Mouse (Mus musculus) heart, embryonic 14.5 days (tissue): ENCODE measurements around the gene Appl2. TPM values are rescaled to one million over a fixed set of nuclear protein-coding genes. Genes with fewer than 3 reads are reported as not detected.

Source experiments
- ATAC-seq: fragments of 200-750 bp; cut with Nextera tagmentation; 2 replicates; pipeline ENCODE4 v1.8.0; 2017; ENCODE audit warnings: low read depth, moderate TSS enrichment; ENCODE audit not compliant: insufficient number of reproducible peaks, insufficient read depth, low FRiP score
- H3K27ac ChIP-seq, 2 experiments: fragments of 200-500 bp in 1 of 2; fragments of 300-500 bp in 1 of 2; sonication (generic) in 1 of 2; replicated peaks in 1 of 2; 2 replicates each; pipeline ENCODE4 v1.5.1; 2012 to 2014; ENCODE audit warnings: low read depth in 2 of 2, low read length in 2 of 2, control low read depth in 1 of 2, mild to moderate bottlenecking in 1 of 2, mixed read lengths in 1 of 2; ENCODE audit not compliant: control insufficient read depth in 1 of 2, insufficient read depth in 1 of 2
- H3K27me3 ChIP-seq: fragments of 300-500 bp; sonication (generic); 2 replicates; pipeline ENCODE4 v1.6.1; 2014; ENCODE audit warnings: mild to moderate bottlenecking, low read length, control low read depth; ENCODE audit not compliant: control insufficient read depth, insufficient read depth
- H3K36me3 ChIP-seq: fragments of 300-500 bp; sonication (generic); 2 replicates; pipeline ENCODE4 v1.6.1; 2014; ENCODE audit warnings: mild to moderate bottlenecking, control low read depth, low read length, mixed read lengths; ENCODE audit not compliant: control insufficient read depth, insufficient read depth
- H3K4me1 ChIP-seq, 2 experiments: fragments of 200-500 bp in 1 of 2; fragments of 300-500 bp in 1 of 2; sonication (generic) in 1 of 2; 2 replicates each; pipeline ENCODE4 v1.6.1; 2012 to 2014; ENCODE audit warnings: low read length in 2 of 2, control low read depth in 1 of 2, mixed read lengths in 1 of 2; ENCODE audit not compliant: control insufficient read depth in 2 of 2, insufficient read depth in 2 of 2
- H3K4me2 ChIP-seq: fragments of 300-500 bp; sonication (generic); 2 replicates; pipeline ENCODE4 v1.6.1; 2014; ENCODE audit warnings: mild to moderate bottlenecking, low read length
- H3K4me3 ChIP-seq, 2 experiments: fragments of 200-500 bp in 1 of 2; fragments of 300-500 bp in 1 of 2; sonication (generic) in 1 of 2; 2 replicates each; pipeline ENCODE4 v1.5.1; 2012 to 2014; ENCODE audit warnings: low read length in 2 of 2, mild to moderate bottlenecking in 2 of 2, control low read depth in 1 of 2, low read depth in 1 of 2, moderate library complexity in 1 of 2; ENCODE audit not compliant: control insufficient read depth in 1 of 2, insufficient read depth in 1 of 2
- H3K9ac ChIP-seq: fragments of 300-500 bp; sonication (generic); 2 replicates; pipeline ENCODE4 v1.6.1; 2014; ENCODE audit warnings: mild to moderate bottlenecking, low read length
- H3K9me3 ChIP-seq: fragments of 300-500 bp; sonication (generic); 2 replicates; pipeline ENCODE4 v1.6.1; 2016; ENCODE audit warnings: low read length, control low read depth; ENCODE audit not compliant: control insufficient read depth
- WGBS: fragments of 180-500 bp; shearing (Covaris S2); extraction: QIAGEN DNeasy Blood & Tissue Kit; methylation state at CpG from one replicate; pipeline ENCODE4 v1.1.7; 2014; 5-methylcytosine and 5-hydroxymethylcytosine counted together
- polyA plus RNA-seq: library from polyadenylated mRNA; unstranded; fragments of >200 nt; fragmentation: Nextera tagmentation; extraction: Ambion mirVana; gene quantifications from 2 replicates; pipeline ENCODE4 v1.2.1, GENCODE M21; 2014

Appl2 gene
- polyA plus RNA-seq, 1 experiment from 2014 or later = 34.9 TPM

- Histone ChIP-seq H3K4me3 (no peak overlapping the region), H3K27me3 (no peaks in the 10 kb centered on the region), H3K9ac (no peak overlapping the region), H3K27ac (no peak overlapping the region), H3K4me2 (no peak overlapping the region), H3K36me3 (peaks cover 78% of the 10 kb centered on the region), H3K9me3 (no peaks in the 10 kb centered on the region), H3K4me1 (no peaks in the 10 kb centered on the region)
- 79% methylated on average over 8 of the region's 8 CpGs for WGBS
- no peak for ATAC-seq
These were observed 24.5 kb downstream of the Appl2 start for GRCm38 (mm10) chr10:83624065-83624464.

DNA sequence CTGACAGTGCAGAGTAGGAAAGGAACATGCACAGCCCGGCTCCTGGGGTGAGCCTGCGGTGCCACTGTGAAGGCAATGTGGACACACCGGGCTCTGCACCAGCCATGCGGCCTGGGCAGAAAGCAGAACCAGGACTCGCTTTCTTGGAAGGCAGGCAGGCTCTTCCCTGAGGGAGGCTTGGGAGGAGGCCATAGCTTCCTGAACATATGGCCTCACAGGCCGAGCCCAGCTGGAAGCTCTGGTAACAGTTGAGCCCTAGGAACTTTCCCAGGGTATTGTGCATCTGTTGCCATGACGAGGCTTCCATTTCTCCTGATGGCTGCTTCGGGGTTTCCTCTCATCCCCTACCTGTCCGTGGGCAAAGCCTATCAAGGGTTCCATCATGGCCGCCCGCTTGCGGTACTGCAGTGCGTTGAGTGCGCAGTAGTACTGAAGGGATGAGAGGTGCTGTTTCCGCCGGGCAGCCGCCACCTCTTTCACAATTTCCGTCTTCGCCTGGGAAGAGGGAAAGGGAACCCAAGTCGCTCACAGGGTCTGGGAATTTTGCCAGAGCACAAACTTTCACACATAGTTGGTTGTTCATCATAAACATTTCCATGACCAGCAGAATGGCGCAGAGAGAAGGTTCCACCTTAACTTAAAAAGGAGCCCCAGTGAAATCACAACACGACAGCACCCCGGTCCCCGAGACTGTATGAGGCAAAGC lies 28.0 kb downstream of the Appl2 start:
- no peak overlapping the region for H3K9ac ChIP-seq
- H3K4me3 ChIP-seq = no peak overlapping the region
- H3K36me3 ChIP-seq = peaks cover 72% of the 10 kb centered on the region
- no peak overlapping the region for H3K4me2 ChIP-seq
- no peak overlapping the region for H3K27ac ChIP-seq
- peaks cover 0 to 2% of the 10 kb centered on the region in 2 experiments; a peak in 1 of 4 replicates for H3K4me1 ChIP-seq
- no peaks in the 10 kb centered on the region for H3K27me3 ChIP-seq
- no peak for ATAC-seq
- no peaks in the 10 kb centered on the region for H3K9me3 ChIP-seq
- WGBS = 93% methylated on average over 24 of the region's 24 CpGs

GRCm38 (mm10) chr10:83618819-83619440 lies 29.6 kb downstream of the Appl2 start:
- Histone ChIP-seq H3K4me2 (no peak overlapping the region), H3K36me3 (peaks cover 65% of the 10 kb centered on the region), H3K9ac (no peak overlapping the region), H3K27me3 (no peaks in the 10 kb centered on the region), H3K27ac (no peak overlapping the region), H3K4me1 (peaks cover 2 to 5% of the 10 kb centered on the region in 2 experiments; a peak in 1 of 4 replicates), H3K9me3 (no peaks in the 10 kb centered on the region), H3K4me3 (no peak overlapping the region)
- WGBS = 84% methylated on average over 12 of the region's 12 CpGs
- ATAC-seq = no peak

DNA sequence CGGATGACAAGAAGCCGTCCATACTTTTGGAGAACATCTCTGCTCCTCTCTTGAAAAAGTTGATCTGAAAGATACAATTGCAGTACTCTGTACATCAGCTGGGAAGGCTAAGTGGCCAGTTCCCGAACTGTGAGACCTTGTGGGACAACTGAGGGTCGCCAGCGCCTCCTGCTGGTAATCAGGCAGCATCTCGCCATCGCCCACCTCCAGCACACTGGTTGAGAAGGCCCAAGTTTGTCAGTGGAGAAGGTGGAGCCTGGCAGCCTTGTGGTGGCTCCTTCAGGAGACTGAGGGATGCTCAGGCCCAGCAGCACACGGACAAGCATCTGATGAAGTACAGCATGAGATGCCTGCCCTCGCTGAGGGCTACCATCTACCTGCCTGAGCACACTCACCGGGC lies 31.2 kb downstream of the Appl2 start:
- 61% methylated on average over 10 of the region's 10 CpGs for WGBS
- H3K9me3 ChIP-seq = no peaks in the 10 kb centered on the region
- ATAC-seq = no peak

GRCm38 (mm10) chr10:83612648-83613215 lies 35.8 kb downstream of the Appl2 start:
- Histone ChIP-seq H3K4me2 (no peak overlapping the region), H3K4me3 (no peak overlapping the region), H3K27ac (no peak overlapping the region), H3K9me3 (no peaks in the 10 kb centered on the region), H3K36me3 (peaks cover 80% of the 10 kb centered on the region), H3K9ac (no peak overlapping the region), H3K4me1 (peaks cover under 1 to 5% of the 10 kb centered on the region in 2 experiments; a peak in 1 of 4 replicates), H3K27me3 (no peaks in the 10 kb centered on the region)
- WGBS = 91% methylated on average over 14 of the region's 14 CpGs
- no peak for ATAC-seq

More for the DNA sequence above, 31.2 kb downstream of the Appl2 start:
- Histone ChIP-seq H3K4me2 (no peak overlapping the region), H3K36me3 (peaks cover 70% of the 10 kb centered on the region), H3K9ac (no peak overlapping the region), H3K4me3 (no peak overlapping the region), H3K4me1 (peaks cover 2 to 5% of the 10 kb centered on the region in 2 experiments; a peak in 1 of 4 replicates), H3K27me3 (no peaks in the 10 kb centered on the region), H3K27ac (no peak overlapping the region)

- WGBS = 95% methylated on average over 5 of the region's 5 CpGs
- Histone ChIP-seq H3K4me2 (no peak overlapping the region), H3K27ac (no peak overlapping the region), H3K4me1 (0 out of 4 replicates have a peak, but pooled peaks cover 0 to 5% of the 10 kb centered on the region in 2 experiments), H3K36me3 (peaks cover 81% of the 10 kb centered on the region), H3K9ac (no peak overlapping the region), H3K27me3 (no peaks in the 10 kb centered on the region), H3K4me3 (no peak overlapping the region), H3K9me3 (no peaks in the 10 kb centered on the region)
- no peak for ATAC-seq
These were observed 36.7 kb downstream of the Appl2 start for GRCm38 (mm10) chr10:83611863-83612262.

- Histone ChIP-seq H3K27me3 (no peaks in the 10 kb centered on the region), H3K9ac (no peak overlapping the region), H3K4me1 (0 out of 4 replicates have a peak, but pooled peaks cover 0 to 5% of the 10 kb centered on the region in 2 experiments), H3K4me2 (no peak overlapping the region), H3K27ac (no peak overlapping the region), H3K9me3 (no peaks in the 10 kb centered on the region), H3K4me3 (no peak overlapping the region), H3K36me3 (peaks cover 78% of the 10 kb centered on the region)
- 89% methylated on average over 7 of the region's 7 CpGs for WGBS
- ATAC-seq = no peak
These were observed 38.0 kb downstream of the Appl2 start for GRCm38 (mm10) chr10:83610518-83610917.
